Mouse (Mus musculus): Measurements from ENCODE around the gene Dapk1. TPM values are rescaled to one million over a fixed set of nuclear protein-coding genes. Genes with fewer than 3 reads are reported as not detected.

Dapk1 gene
- polyA plus RNA-seq, 1 experiment from 2014 or later = 14.8 TPM

- DNase-seq (ENCODE audit: low spot score) = no peak
- H3K9ac ChIP-seq (ENCODE audit: low read length) = no peak overlapping the region
- no peak for ATAC-seq (ENCODE audit: insufficient number of reproducible peaks, low FRiP score, low TSS enrichment, low read depth)
- H3K36me3 ChIP-seq (ENCODE audit: control insufficient read depth, insufficient read depth, low read length) = no peaks in the 10 kb centered on the region
- WGBS = 79% methylated on average over 2 of the region's 2 CpGs
- H3K4me2 ChIP-seq (ENCODE audit: low read depth, severe bottlenecking) = no peak overlapping the region
- no peaks in the 10 kb centered on the region for H3K9me3 ChIP-seq (ENCODE audit: control insufficient read depth, low read length)
- H3K27ac ChIP-seq (replicated peaks; ENCODE audit: low read depth, low read length) = no peak overlapping the region
- H3K4me3 ChIP-seq (ENCODE audit: low read depth, low read length) = no peak overlapping the region
- no peaks in the 10 kb centered on the region for H3K27me3 ChIP-seq (ENCODE audit: control insufficient read depth, insufficient read depth, low read length)
- no peaks in the 10 kb centered on the region for H3K4me1 ChIP-seq (ENCODE audit: control insufficient read depth, insufficient read depth, low read length)
Measured at GRCm38 (mm10) chr13:60809690-60810089, 207.9 kb downstream of the Dapk1 start.

- Histone ChIP-seq H3K9ac (ENCODE audit: low read length) (no peak overlapping the region), H3K36me3 (ENCODE audit: control insufficient read depth, insufficient read depth, low read length) (no peaks in the 10 kb centered on the region), H3K4me1 (ENCODE audit: control insufficient read depth, insufficient read depth, low read length) (no peaks in the 10 kb centered on the region), H3K27me3 (ENCODE audit: control insufficient read depth, insufficient read depth, low read length) (no peaks in the 10 kb centered on the region), H3K4me2 (ENCODE audit: low read depth, severe bottlenecking) (no peak overlapping the region), H3K9me3 (ENCODE audit: control insufficient read depth, low read length) (no peaks in the 10 kb centered on the region), H3K27ac (replicated peaks; ENCODE audit: low read depth, low read length) (no peak overlapping the region), H3K4me3 (ENCODE audit: low read depth, low read length) (no peak overlapping the region)
- WGBS = 80% methylated on average over 6 of the region's 6 CpGs
- ATAC-seq (ENCODE audit: insufficient number of reproducible peaks, low FRiP score, low TSS enrichment, low read depth) (no peak), DNase-seq (ENCODE audit: low spot score) (no peak)
Measured at GRCm38 (mm10) chr13:60812768-60813167, 211.0 kb downstream of the Dapk1 start.

Other genes with a start within 250 kb of the Dapk1 start
- not detected in 2 replicates for gene BC051665, start 184.4 kb downstream of the Dapk1 start, polyA plus RNA-seq (2014; fragmentation: Nextera tagmentation; extraction: Ambion mirVana)
- not detected in 2 replicates for gene Ctsll3, start 200.9 kb downstream of the Dapk1 start, polyA plus RNA-seq (2014; fragmentation: Nextera tagmentation; extraction: Ambion mirVana)

Data from limb, embryonic 11.5 days (tissue).